Mouse (Mus musculus): Measurements from ENCODE around the gene Kcnv2. TPM values are rescaled to one million over a fixed set of nuclear protein-coding genes. Genes with fewer than 3 reads are reported as not detected.
A peak's percentile ranks its signal among the peaks of the same experiment; 100 is the strongest.

The Kcnv2 gene
- total and polyA plus RNA-seq, 2 experiments from 2014 or later = 0.06 to 0.55 TPM

- no peak for ATAC-seq (ENCODE audit: low FRiP score)
- no peaks in the 10 kb centered on the region for H3K27me3 ChIP-seq (ENCODE audit: insufficient read depth, low read length)
- H3K9ac ChIP-seq (replicated peaks; ENCODE audit: low read length, poor library complexity, severe bottlenecking) = no peak overlapping the region
- H3K9me3 ChIP-seq (ENCODE audit: low read length) = no peaks in the 10 kb centered on the region
- no peak for DNase-seq (ENCODE audit: low spot score)
- H3K36me3 ChIP-seq (ENCODE audit: insufficient read depth, low read length) = no peaks in the 10 kb centered on the region
- no peaks in the 10 kb centered on the region for H3K4me1 ChIP-seq (ENCODE audit: insufficient read depth, low read length)
- WGBS = 93% methylated on average over 11 of the region's 11 CpGs
- no peak overlapping the region for H3K4me2 ChIP-seq (ENCODE audit: low read depth, low read length, poor library complexity, severe bottlenecking)
- no peak overlapping the region for H3K4me3 ChIP-seq (ENCODE audit: low read depth, low read length)
- no peak for TF ChIP-seq CTCF (IDR thresholded peaks at IDR 0.05)
- H3K27ac ChIP-seq (ENCODE audit: low read depth, low read length) = no peak overlapping the region
These were observed 9.9 kb upstream of the Kcnv2 start for GRCm38 (mm10) chr19:27312266-27313079.

GRCm38 (mm10) chr19:27313080-27313413, 9.3 kb upstream of the Kcnv2 start:
- Histone ChIP-seq H3K36me3 (ENCODE audit: insufficient read depth, low read length) (no peaks in the 10 kb centered on the region), H3K4me2 (ENCODE audit: low read depth, low read length, poor library complexity, severe bottlenecking) (no peak overlapping the region), H3K4me3 (ENCODE audit: low read depth, low read length) (no peak overlapping the region), H3K9ac (replicated peaks; ENCODE audit: low read length, poor library complexity, severe bottlenecking) (no peak overlapping the region), H3K9me3 (ENCODE audit: low read length) (no peaks in the 10 kb centered on the region), H3K27ac (ENCODE audit: low read depth, low read length) (no peak overlapping the region), H3K27me3 (ENCODE audit: insufficient read depth, low read length) (no peaks in the 10 kb centered on the region), H3K4me1 (ENCODE audit: insufficient read depth, low read length) (no peaks in the 10 kb centered on the region)
- ATAC-seq (ENCODE audit: low FRiP score) (no peak), DNase-seq (ENCODE audit: low spot score) (no peak)
- no peak for TF ChIP-seq CTCF (IDR thresholded peaks at IDR 0.05)
- 77% methylated on average over 3 of the region's 3 CpGs for WGBS

- ATAC-seq (ENCODE audit: low FRiP score) = no peak
- H3K9me3 ChIP-seq (ENCODE audit: low read length) = no peaks in the 10 kb centered on the region
- no peak for DNase-seq (ENCODE audit: low spot score)
- TF ChIP-seq CTCF (IDR thresholded peaks at IDR 0.05) = no peak
- H3K27ac ChIP-seq (ENCODE audit: low read depth, low read length) = no peak overlapping the region
- no peak overlapping the region for H3K4me2 ChIP-seq (ENCODE audit: low read depth, low read length, poor library complexity, severe bottlenecking)
- no peak overlapping the region for H3K4me3 ChIP-seq (ENCODE audit: low read depth, low read length)
- H3K36me3 ChIP-seq (ENCODE audit: insufficient read depth, low read length) = no peaks in the 10 kb centered on the region
- no peak overlapping the region for H3K9ac ChIP-seq (replicated peaks; ENCODE audit: low read length, poor library complexity, severe bottlenecking)
- H3K27me3 ChIP-seq (ENCODE audit: insufficient read depth, low read length) = no peaks in the 10 kb centered on the region
- WGBS = 86% methylated on average over 10 of the region's 10 CpGs
- no peaks in the 10 kb centered on the region for H3K4me1 ChIP-seq (ENCODE audit: insufficient read depth, low read length)
These were observed 5.8 kb upstream of the Kcnv2 start for GRCm38 (mm10) chr19:27316313-27317258.

- DNase-seq (ENCODE audit: low spot score) = peak; percentile 42
- no peaks in the 10 kb centered on the region for H3K27me3 ChIP-seq (ENCODE audit: insufficient read depth, low read length)
- WGBS = 42% methylated on average over 5 of the region's 5 CpGs
These were observed 5.1 kb upstream of the Kcnv2 start for GRCm38 (mm10) chr19:27317337-27317736.

GRCm38 (mm10) chr19:27322911-27323627, 681 bp downstream of the Kcnv2 start:
- H3K9ac ChIP-seq (replicated peaks; ENCODE audit: low read length, poor library complexity, severe bottlenecking) = no peak overlapping the region
- no peak overlapping the region for H3K4me2 ChIP-seq (ENCODE audit: low read depth, low read length, poor library complexity, severe bottlenecking)
- no peaks in the 10 kb centered on the region for H3K4me1 ChIP-seq (ENCODE audit: insufficient read depth, low read length)
- no peaks in the 10 kb centered on the region for H3K27me3 ChIP-seq (ENCODE audit: insufficient read depth, low read length)
- no peaks in the 10 kb centered on the region for H3K36me3 ChIP-seq (ENCODE audit: insufficient read depth, low read length)
- ATAC-seq (ENCODE audit: low FRiP score) (no peak), DNase-seq (ENCODE audit: low spot score) (no peak)
- no peak for TF ChIP-seq CTCF (IDR thresholded peaks at IDR 0.05)
- no peak overlapping the region for H3K4me3 ChIP-seq (ENCODE audit: low read depth, low read length)
- 96% methylated on average over 42 of the region's 42 CpGs for WGBS
- H3K9me3 ChIP-seq (ENCODE audit: low read length) = no peaks in the 10 kb centered on the region
- H3K27ac ChIP-seq (ENCODE audit: low read depth, low read length) = no peak overlapping the region

More at GRCm38 (mm10) chr19:27317337-27317736, 5.1 kb upstream of the Kcnv2 start:
- Histone ChIP-seq H3K36me3 (ENCODE audit: insufficient read depth, low read length) (no peaks in the 10 kb centered on the region), H3K4me1 (ENCODE audit: insufficient read depth, low read length) (no peaks in the 10 kb centered on the region), H3K4me2 (ENCODE audit: low read depth, low read length, poor library complexity, severe bottlenecking) (no peak overlapping the region), H3K9me3 (ENCODE audit: low read length) (no peaks in the 10 kb centered on the region), H3K27ac (ENCODE audit: low read depth, low read length) (no peak overlapping the region), H3K9ac (replicated peaks; ENCODE audit: low read length, poor library complexity, severe bottlenecking) (no peak overlapping the region), H3K4me3 (ENCODE audit: low read depth, low read length) (no peak overlapping the region)
- no peak for ATAC-seq (ENCODE audit: low FRiP score)
- TF ChIP-seq CTCF (IDR thresholded peaks at IDR 0.05) = no peak
